ENCODE assay signal across 8 mouse cellular contexts in the genomic region with DNA sequence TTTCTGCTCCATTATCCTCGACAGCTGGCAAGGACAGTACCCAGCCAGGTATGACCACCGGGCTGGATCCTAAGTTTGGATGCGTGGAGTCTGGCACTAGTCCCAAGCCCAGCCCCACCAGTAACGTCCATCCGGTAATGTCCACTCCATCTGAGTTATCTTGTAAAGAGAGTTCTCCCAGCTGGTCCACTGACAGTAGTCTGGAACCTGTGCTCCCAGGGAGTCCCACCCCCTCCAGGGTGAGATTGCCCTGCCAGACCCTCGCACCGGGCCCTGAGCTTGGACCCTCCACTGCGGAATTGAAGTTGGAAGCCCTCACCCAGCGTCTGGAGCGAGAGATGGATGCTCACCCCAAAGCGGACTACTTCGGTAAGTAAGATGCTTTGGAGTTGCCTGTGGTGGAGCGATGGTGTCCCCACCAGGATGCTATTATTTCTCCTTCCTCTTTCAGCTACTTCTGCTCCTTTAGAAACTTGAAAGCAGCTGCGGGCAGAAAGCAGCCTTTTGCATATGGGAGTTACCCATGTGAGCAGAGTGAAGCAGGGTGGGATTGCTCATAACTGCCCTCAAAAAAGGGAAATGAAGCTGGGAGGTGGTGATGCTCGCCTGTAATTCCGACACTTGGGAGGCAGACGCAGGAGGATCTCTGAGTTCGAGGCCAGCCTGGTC. TPM values are rescaled to one million over a fixed set of nuclear protein-coding genes. Genes with fewer than 3 reads are reported as not detected.
DNase-seq lines count a peak whose midpoint lies in the region; ATAC-seq and TF ChIP-seq lines count a peak whose summit lies in the region.

No protein-coding gene starts in this region.

- H3K9me3 ChIP-seq in liver, embryonic 15.5 days (replicated peaks): no peaks in the 10 kb centered on the region
- H3K9me3 ChIP-seq in neural tube, embryonic 13.5 days: no peaks in the 10 kb centered on the region

- H3K4me3 ChIP-seq in thymus, adult 2 months (ENCODE audit: control insufficient read depth, insufficient read depth, low read length): peak overlapping the region; percentile 98
- H3K4me3 ChIP-seq in liver, embryonic 15.5 days (replicated peaks): peak overlapping the region; percentile 84
- H3K4me3 ChIP-seq in neural tube, embryonic 13.5 days: peak overlapping the region; percentile 54

- H3K9ac ChIP-seq in liver, embryonic 15.5 days: peak overlapping the region; percentile 81
- H3K9ac ChIP-seq in neural tube, embryonic 13.5 days: peak overlapping the region; percentile 22; the same call in 1 of the 2 replicates

- TF ChIP-seq CTCF in thymus, adult 2 months (IDR thresholded peaks at IDR 0.05; ENCODE audit: borderline replicate concordance, control insufficient read depth, extremely low read depth, insufficient read depth, low read length, poor library complexity): no peak

- ATAC-seq in hematopoietic stem cell, adult 5-6 weeks (replicated peaks in 1 of 2; ENCODE audit: insufficient read depth in 1 of 2, low FRiP score in 2 of 2, low TSS enrichment in 1 of 2, low read depth in 1 of 2, poor library complexity in 2 of 2, severe bottlenecking in 2 of 2): peak; percentile 54 to 56
- ATAC-seq in liver, embryonic 15.5 days (ENCODE audit: insufficient read depth): no peak
- no peak for ATAC-seq in neural tube, embryonic 13.5 days (ENCODE audit: low read depth)

- H3K36me3 ChIP-seq in thymus, adult 2 months (ENCODE audit: control insufficient read depth, insufficient read depth, low read length): peaks cover 11% of the 10 kb centered on the region
- peaks cover 47% of the 10 kb centered on the region for H3K36me3 ChIP-seq in liver, embryonic 15.5 days (replicated peaks)
- H3K36me3 ChIP-seq in neural tube, embryonic 13.5 days: no peaks in the 10 kb centered on the region

- intact Hi-C loops in left cerebral cortex, postnatal 10 days (cut with DNase I): no loop called here

- H3K4me1 ChIP-seq in thymus, adult 2 months (replicated peaks; ENCODE audit: control insufficient read depth, insufficient read depth, low read length): peaks cover 48% of the 10 kb centered on the region
- H3K4me1 ChIP-seq in liver, embryonic 15.5 days (replicated peaks): peaks cover 79% of the 10 kb centered on the region
- peaks cover 62% of the 10 kb centered on the region for H3K4me1 ChIP-seq in neural tube, embryonic 13.5 days (replicated peaks)

- peak; percentile 14 for DNase-seq in thymus, adult 2 months
- DNase-seq in thymus, postnatal 25 days: no peak
- DNase-seq in left cerebral cortex, postnatal 10 days (ENCODE audit: extremely low spot score in 1 of 2, low spot score in 2 of 2): no peak
- DNase-seq in cerebellum, adult 18-20 months: no peak
- DNase-seq in urinary bladder, postnatal 36 days (ENCODE audit: low spot score in 2 of 2): no peak

- TF ChIP-seq POLR2A in thymus, adult 2 months (IDR thresholded peaks at IDR 0.05; ENCODE audit: control insufficient read depth, extremely low read depth, insufficient read depth, low read length, poor library complexity): no peak

- H3K27me3 ChIP-seq in thymus, adult 2 months (ENCODE audit: control insufficient read depth, insufficient read depth, low read length): no peaks in the 10 kb centered on the region
- H3K27me3 ChIP-seq in liver, embryonic 15.5 days: no peaks in the 10 kb centered on the region
- no peaks in the 10 kb centered on the region for H3K27me3 ChIP-seq in neural tube, embryonic 13.5 days

- no peak overlapping the region for H3K27ac ChIP-seq in thymus, adult 2 months (ENCODE audit: control insufficient read depth, insufficient read depth, low read length)
- peak overlapping the region; percentile 88 for H3K27ac ChIP-seq in liver, embryonic 15.5 days (replicated peaks)
- no peak overlapping the region for H3K27ac ChIP-seq in neural tube, embryonic 13.5 days (replicated peaks)

- peak overlapping the region; percentile 94 for H3K4me2 ChIP-seq in liver, embryonic 15.5 days
- peak overlapping the region; percentile 70 for H3K4me2 ChIP-seq in neural tube, embryonic 13.5 days

- WGBS in thymus, adult 2 months: 50% methylated on average over 18 of the region's 18 CpGs
- 60% methylated on average over 18 of the region's 18 CpGs for WGBS in liver, embryonic 15.5 days (ENCODE audit: insufficient replicate concordance)
- WGBS in neural tube, embryonic 13.5 days: 82% methylated on average over 18 of the region's 18 CpGs

RNA-seq across cellular contexts. Expression of a gene that starts 1.9 kb away (rescaled TPM):
- 56.4 and 59.1 TPM in 2 replicates for polyA plus RNA-seq in thymus, adult 2 months (2012; rRNA removed)
- 18.2 and 25.5 TPM in 2 replicates for total RNA-seq in hematopoietic stem cell, adult 5-6 weeks (2017)
- polyA plus RNA-seq in liver, embryonic 15.5 days (2015; fragmentation: Nextera tagmentation; extraction: Ambion mirVana): 22.8 and 23.2 TPM in 2 replicates
- 16.2 and 20.0 TPM in 2 replicates for polyA plus RNA-seq in neural tube, embryonic 13.5 days (2015; fragmentation: Nextera tagmentation; extraction: Ambion mirVana)
- total RNA-seq in left cerebral cortex, postnatal 10 days (2021): 10 to 100 TPM in 1 of 2 experiments, 1 to 10 TPM in 1; 9.9 to 10.1 TPM

RNA-seq across cellular contexts. Expression of a gene that starts 49.2 kb away (rescaled TPM):
- 8.1 and 8.6 TPM in 2 replicates for polyA plus RNA-seq in thymus, adult 2 months (2012; rRNA removed)
- total RNA-seq in hematopoietic stem cell, adult 5-6 weeks (2017): 52.7 and 58.9 TPM in 2 replicates
- polyA plus RNA-seq in liver, embryonic 15.5 days (2015; fragmentation: Nextera tagmentation; extraction: Ambion mirVana): 25.7 and 26.5 TPM in 2 replicates
- polyA plus RNA-seq in neural tube, embryonic 13.5 days (2015; fragmentation: Nextera tagmentation; extraction: Ambion mirVana): 50.2 and 57.9 TPM in 2 replicates
- total RNA-seq in left cerebral cortex, postnatal 10 days (2021): 10 to 100 TPM; 42.4 to 46.1 TPM

Comparison
In these comparisons a context has a peak if more than half of its experiments do, and no peak if none do; other contexts are left out.
1. ATAC-seq: peak in hematopoietic stem cell, adult 5-6 weeks (2 of 2); none in liver, embryonic 15.5 days (single experiment) and neural tube, embryonic 13.5 days (single experiment).
2. Peak in every context shown above with its lines, with median percentiles within 50 percentile points of each other: H3K4me3 ChIP-seq.